Mouse (Mus musculus): ENCODE measurements at regions not wholly inside any gene's neighbourhood (a gene's known extent, or its start where the extent isn't known, plus 50 kb on each side); places are given as distances from the start of the nearest gene placed in this dataset.

- ATAC-seq (replicated peaks; ENCODE audit: low FRiP score, low TSS enrichment, low read depth) (no peak), DNase-seq (ENCODE audit: low spot score) (no peak)
- Histone ChIP-seq H3K9me3 (ENCODE audit: control insufficient read depth, low read length) (no peaks in the 10 kb centered on the region), H3K27ac (ENCODE audit: low read depth) (no peak overlapping the region), H3K4me1 (replicated peaks; ENCODE audit: control insufficient read depth, insufficient read depth, low read length) (no peaks in the 10 kb centered on the region), H3K9ac (ENCODE audit: low read length) (no peak overlapping the region), H3K4me3 (ENCODE audit: low read depth, low read length) (no peak overlapping the region), H3K27me3 (replicated peaks; ENCODE audit: control insufficient read depth, insufficient read depth, low read length) (no peaks in the 10 kb centered on the region), H3K36me3 (ENCODE audit: control insufficient read depth, insufficient read depth, low read length) (no peaks in the 10 kb centered on the region), H3K4me2 (ENCODE audit: low read length) (no peak overlapping the region)
- WGBS: 47% methylated on average over 4 of the region's 4 CpGs
Measured at GRCm38 (mm10) chr12:10231144-10231543, 138.6 kb upstream of the Nt5c1b start.

GRCm38 (mm10) chr12:10231683-10232082 is 138.1 kb upstream of the Nt5c1b start:
- no peak for ATAC-seq (replicated peaks; ENCODE audit: low FRiP score, low TSS enrichment, low read depth)
- Histone ChIP-seq H3K9ac (ENCODE audit: low read length) (no peak overlapping the region), H3K27ac (ENCODE audit: low read depth) (no peak overlapping the region), H3K4me1 (replicated peaks; ENCODE audit: control insufficient read depth, insufficient read depth, low read length) (no peaks in the 10 kb centered on the region), H3K27me3 (replicated peaks; ENCODE audit: control insufficient read depth, insufficient read depth, low read length) (no peaks in the 10 kb centered on the region), H3K4me2 (ENCODE audit: low read length) (no peak overlapping the region), H3K4me3 (ENCODE audit: low read depth, low read length) (no peak overlapping the region), H3K36me3 (ENCODE audit: control insufficient read depth, insufficient read depth, low read length) (no peaks in the 10 kb centered on the region), H3K9me3 (ENCODE audit: control insufficient read depth, low read length) (no peaks in the 10 kb centered on the region)
- 30% methylated on average over 4 of the region's 4 CpGs for WGBS
- no peak for DNase-seq (ENCODE audit: low spot score)

GRCm38 (mm10) chr12:10248110-10248509 is 121.7 kb upstream of the Nt5c1b start:
- no peak overlapping the region for H3K9ac ChIP-seq (ENCODE audit: low read length)
- ATAC-seq (replicated peaks; ENCODE audit: low FRiP score, low TSS enrichment, low read depth): no peak

GRCm38 (mm10) chr12:10256385-10256784 is 113.4 kb upstream of the Nt5c1b start:
- H3K4me3 ChIP-seq (ENCODE audit: low read depth, low read length): no peak overlapping the region
- no peak overlapping the region for H3K9ac ChIP-seq (ENCODE audit: low read length)
- H3K27ac ChIP-seq (ENCODE audit: low read depth): no peak overlapping the region
- no peaks in the 10 kb centered on the region for H3K27me3 ChIP-seq (replicated peaks; ENCODE audit: control insufficient read depth, insufficient read depth, low read length)
- DNase-seq (ENCODE audit: low spot score) (no peak), ATAC-seq (replicated peaks; ENCODE audit: low FRiP score, low TSS enrichment, low read depth) (no peak)
- no peaks in the 10 kb centered on the region for H3K4me1 ChIP-seq (replicated peaks; ENCODE audit: control insufficient read depth, insufficient read depth, low read length)
- H3K9me3 ChIP-seq (ENCODE audit: control insufficient read depth, low read length): no peaks in the 10 kb centered on the region
- WGBS: 68% methylated on average over 3 of the region's 3 CpGs
- no peaks in the 10 kb centered on the region for H3K36me3 ChIP-seq (ENCODE audit: control insufficient read depth, insufficient read depth, low read length)
- H3K4me2 ChIP-seq (ENCODE audit: low read length): no peak overlapping the region

More at GRCm38 (mm10) chr12:10248110-10248509, 121.7 kb upstream of the Nt5c1b start:
- Histone ChIP-seq H3K27ac (ENCODE audit: low read depth) (no peak overlapping the region), H3K4me3 (ENCODE audit: low read depth, low read length) (no peak overlapping the region), H3K27me3 (replicated peaks; ENCODE audit: control insufficient read depth, insufficient read depth, low read length) (no peaks in the 10 kb centered on the region), H3K36me3 (ENCODE audit: control insufficient read depth, insufficient read depth, low read length) (no peaks in the 10 kb centered on the region), H3K9me3 (ENCODE audit: control insufficient read depth, low read length) (no peaks in the 10 kb centered on the region), H3K4me2 (ENCODE audit: low read length) (no peak overlapping the region), H3K4me1 (replicated peaks; ENCODE audit: control insufficient read depth, insufficient read depth, low read length) (no peaks in the 10 kb centered on the region)
- DNase-seq (ENCODE audit: low spot score): no peak

- H3K4me2 ChIP-seq (ENCODE audit: low read length): no peak overlapping the region
- 61% methylated on average over 1 of the region's 1 CpGs for WGBS
- no peak for ATAC-seq (replicated peaks; ENCODE audit: low FRiP score, low TSS enrichment, low read depth)
- no peaks in the 10 kb centered on the region for H3K4me1 ChIP-seq (replicated peaks; ENCODE audit: control insufficient read depth, insufficient read depth, low read length)
- no peaks in the 10 kb centered on the region for H3K9me3 ChIP-seq (ENCODE audit: control insufficient read depth, low read length)
- H3K27me3 ChIP-seq (replicated peaks; ENCODE audit: control insufficient read depth, insufficient read depth, low read length): 0 out of 2 replicates have a peak, but pooled peaks cover 4% of the 10 kb centered on the region
- H3K27ac ChIP-seq (ENCODE audit: low read depth): no peak overlapping the region
- DNase-seq (ENCODE audit: low spot score): no peak
- no peak overlapping the region for H3K4me3 ChIP-seq (ENCODE audit: low read depth, low read length)
- H3K36me3 ChIP-seq (ENCODE audit: control insufficient read depth, insufficient read depth, low read length): no peaks in the 10 kb centered on the region
- H3K9ac ChIP-seq (ENCODE audit: low read length): no peak overlapping the region
Measured at GRCm38 (mm10) chr12:10266201-10266600, 103.6 kb upstream of the Nt5c1b start.

GRCm38 (mm10) chr12:10272038-10272437 is 97.7 kb upstream of the Nt5c1b start:
- Histone ChIP-seq H3K27me3 (replicated peaks; ENCODE audit: control insufficient read depth, insufficient read depth, low read length) (0 out of 2 replicates have a peak, but pooled peaks cover 4% of the 10 kb centered on the region), H3K9ac (ENCODE audit: low read length) (no peak overlapping the region), H3K9me3 (ENCODE audit: control insufficient read depth, low read length) (no peaks in the 10 kb centered on the region), H3K4me3 (ENCODE audit: low read depth, low read length) (no peak overlapping the region), H3K27ac (ENCODE audit: low read depth) (no peak overlapping the region), H3K4me2 (ENCODE audit: low read length) (no peak overlapping the region), H3K4me1 (replicated peaks; ENCODE audit: control insufficient read depth, insufficient read depth, low read length) (0 out of 2 replicates have a peak, but pooled peaks cover 4% of the 10 kb centered on the region), H3K36me3 (ENCODE audit: control insufficient read depth, insufficient read depth, low read length) (no peaks in the 10 kb centered on the region)
- ATAC-seq (replicated peaks; ENCODE audit: low FRiP score, low TSS enrichment, low read depth) (no peak), DNase-seq (ENCODE audit: low spot score) (no peak)
- 93% methylated on average over 5 of the region's 5 CpGs for WGBS

GRCm38 (mm10) chr12:10275226-10275625 is 94.5 kb upstream of the Nt5c1b start:
- H3K36me3 ChIP-seq (ENCODE audit: control insufficient read depth, insufficient read depth, low read length): no peaks in the 10 kb centered on the region
- no peak overlapping the region for H3K4me3 ChIP-seq (ENCODE audit: low read depth, low read length)
- ATAC-seq (replicated peaks; ENCODE audit: low FRiP score, low TSS enrichment, low read depth) (no peak), DNase-seq (ENCODE audit: low spot score) (no peak)
- 32% methylated on average over 1 of the region's 1 CpGs for WGBS
- 0 out of 2 replicates have a peak, but pooled peaks cover 4% of the 10 kb centered on the region for H3K4me1 ChIP-seq (replicated peaks; ENCODE audit: control insufficient read depth, insufficient read depth, low read length)
- no peak overlapping the region for H3K4me2 ChIP-seq (ENCODE audit: low read length)
- no peak overlapping the region for H3K9ac ChIP-seq (ENCODE audit: low read length)
- H3K27ac ChIP-seq (ENCODE audit: low read depth): no peak overlapping the region
- H3K9me3 ChIP-seq (ENCODE audit: control insufficient read depth, low read length): no peaks in the 10 kb centered on the region
- H3K27me3 ChIP-seq (replicated peaks; ENCODE audit: control insufficient read depth, insufficient read depth, low read length): no peaks in the 10 kb centered on the region

- Histone ChIP-seq H3K9ac (ENCODE audit: low read length) (no peak overlapping the region), H3K4me1 (replicated peaks; ENCODE audit: control insufficient read depth, insufficient read depth, low read length) (no peaks in the 10 kb centered on the region; the same call in 1 of the 2 replicates), H3K9me3 (ENCODE audit: control insufficient read depth, low read length) (no peaks in the 10 kb centered on the region), H3K27ac (ENCODE audit: low read depth) (no peak overlapping the region), H3K4me3 (ENCODE audit: low read depth, low read length) (no peak overlapping the region), H3K27me3 (replicated peaks; ENCODE audit: control insufficient read depth, insufficient read depth, low read length) (no peaks in the 10 kb centered on the region), H3K36me3 (ENCODE audit: control insufficient read depth, insufficient read depth, low read length) (no peaks in the 10 kb centered on the region), H3K4me2 (ENCODE audit: low read length) (no peak overlapping the region)
- ATAC-seq (replicated peaks; ENCODE audit: low FRiP score, low TSS enrichment, low read depth) (no peak), DNase-seq (ENCODE audit: low spot score) (no peak)
- WGBS: 22% methylated on average over 4 of the region's 4 CpGs
Measured at GRCm38 (mm10) chr12:10292646-10293045, 77.1 kb upstream of the Nt5c1b start.

GRCm38 (mm10) chr12:10305970-10306369 is 63.8 kb upstream of the Nt5c1b start:
- no peak overlapping the region for H3K27ac ChIP-seq (ENCODE audit: low read depth)
- H3K9me3 ChIP-seq (ENCODE audit: control insufficient read depth, low read length): no peaks in the 10 kb centered on the region
- no peak for ATAC-seq (replicated peaks; ENCODE audit: low FRiP score, low TSS enrichment, low read depth)
- H3K36me3 ChIP-seq (ENCODE audit: control insufficient read depth, insufficient read depth, low read length): no peaks in the 10 kb centered on the region
- H3K4me3 ChIP-seq (ENCODE audit: low read depth, low read length): no peak overlapping the region
- no peak overlapping the region for H3K4me2 ChIP-seq (ENCODE audit: low read length)
- no peak for DNase-seq (ENCODE audit: low spot score)
- no peaks in the 10 kb centered on the region for H3K4me1 ChIP-seq (replicated peaks; ENCODE audit: control insufficient read depth, insufficient read depth, low read length)
- no peak overlapping the region for H3K9ac ChIP-seq (ENCODE audit: low read length)
- no peaks in the 10 kb centered on the region for H3K27me3 ChIP-seq (replicated peaks; ENCODE audit: control insufficient read depth, insufficient read depth, low read length)

All from intestine, embryonic 14.5 days (tissue).